Mouse (Mus musculus): ENCODE results near the gene Lrrc8e. TPM values are rescaled to one million over a fixed set of nuclear protein-coding genes. Genes with fewer than 3 reads are reported as not detected.
"Not testable (repeated sequence)": the region's sequence is repeated elsewhere in the genome, so short reads cannot be mapped to it uniquely, and the experiment has no call there.

Gene Lrrc8e
- total RNA-seq, 2 experiments from 2014 or later = 0.24 to 0.67 TPM

- intact Hi-C loops (cut with DNase I) = loop anchor here (2.0 to 10.0 kb wide), 8 partner anchors 14 to 738 kb away; partner anchors contain the start of genes Evi5l, Gm49320, Map2k7 and Pcp2
- DNase-seq = peak; percentile 97 to 98
These were observed 26.6 kb downstream of the Lrrc8e start, which contains the start of gene Snapc2 for GRCm38 (mm10) chr8:4252934-4253841. Snapc2 (plus strand) TSS chr8:4253080.

DNA sequence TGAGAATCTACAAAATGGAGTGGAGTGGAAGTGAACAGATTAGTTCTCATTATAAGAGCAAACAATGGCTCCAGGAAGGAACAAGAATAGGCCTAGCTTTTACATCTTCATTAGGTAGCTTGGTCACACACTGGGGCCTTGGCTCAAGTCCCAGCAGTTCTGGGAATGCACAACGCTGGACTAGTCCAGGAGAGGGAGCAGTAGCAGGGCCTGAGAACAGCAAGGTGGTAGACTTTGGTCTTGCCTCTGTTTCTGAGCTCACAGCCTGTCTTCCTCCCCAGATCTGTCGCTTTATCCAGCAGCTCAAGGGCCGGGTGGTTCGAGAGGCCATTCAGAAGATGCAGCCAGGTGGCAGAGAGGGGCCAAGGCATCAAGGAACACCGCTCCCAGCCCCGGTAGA lies 27.4 kb downstream of the Lrrc8e start:
- DNase-seq = peak; percentile 37 to 43
- intact Hi-C loops (cut with DNase I) = loop anchor here (5.0 to 10.0 kb wide), 7 partner anchors 87 to 739 kb away; partner anchors contain the start of genes Evi5l, Pcp2, Pet100 and Pnpla6

GRCm38 (mm10) chr8:4255471-4255870 lies 28.8 kb downstream of the Lrrc8e start:
- intact Hi-C loops (cut with DNase I) = loop anchor here (5.0 to 10.0 kb wide), 6 partner anchors 63 to 741 kb away; partner anchors contain the start of genes Pcp2, Pet100, Pnpla6 and Xab2
- DNase-seq = not testable (repeated sequence)

GRCm38 (mm10) chr8:4256911-4257310 lies 30.3 kb downstream of the Lrrc8e start:
- DNase-seq = no peak
- intact Hi-C loops (cut with DNase I) = loop anchor here (5.0 to 10.0 kb wide), 6 partner anchors 65 to 742 kb away; partner anchors contain the start of genes Pcp2, Pet100, Pnpla6 and Xab2

DNA sequence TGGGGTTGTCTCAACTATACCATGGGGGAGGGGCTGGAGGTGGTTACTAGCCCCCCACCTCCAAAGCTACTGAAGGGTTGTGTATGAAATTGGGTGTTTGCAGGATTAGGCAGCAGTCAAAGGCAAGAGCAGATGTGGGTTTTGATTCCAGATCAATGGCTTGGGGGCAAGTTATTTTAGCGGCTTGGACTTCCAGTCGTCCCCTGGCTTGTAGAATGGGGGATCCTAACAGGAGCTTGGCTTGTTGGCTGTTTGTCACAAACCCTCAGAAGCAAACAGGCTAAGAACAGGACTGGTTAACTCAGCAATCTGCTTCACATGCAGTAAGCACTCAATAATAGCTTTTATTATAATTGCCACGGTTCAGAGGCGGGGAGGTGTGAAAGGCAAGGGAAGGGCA lies 30.7 kb downstream of the Lrrc8e start:
- intact Hi-C loops (cut with DNase I) = loop anchor here (5.0 to 10.0 kb wide), 6 partner anchors 65 to 743 kb away; partner anchors contain the start of genes Pcp2, Pet100, Pnpla6 and Xab2

DNA sequence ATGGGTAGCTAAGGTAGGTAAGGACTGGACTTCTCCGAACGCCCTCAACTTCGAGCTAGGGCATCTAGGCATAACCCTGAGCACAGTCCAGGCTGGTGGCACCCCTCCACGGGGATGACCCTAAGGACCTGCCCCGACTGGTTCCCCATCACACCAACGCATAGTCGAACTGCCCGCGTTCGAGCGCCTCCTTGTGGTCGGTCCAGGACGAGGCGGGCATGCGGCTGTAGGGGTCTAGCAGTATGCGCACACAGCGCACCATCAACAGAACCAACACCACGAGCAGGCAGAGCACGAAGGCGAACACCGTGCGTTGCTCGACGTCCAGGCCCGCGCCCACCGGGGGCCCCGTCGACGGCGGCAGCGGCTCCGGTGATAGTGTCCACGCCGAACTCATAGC lies 31.6 kb downstream of the Lrrc8e start:
- intact Hi-C loops (cut with DNase I) = loop anchor here (2.0 to 10.0 kb wide), 7 partner anchors 17 to 743 kb away; partner anchors contain the start of genes Pcp2, Pet100, Pnpla6 and Timm44
- DNase-seq = peak; percentile 63 to 72

More for the DNA sequence above, 30.7 kb downstream of the Lrrc8e start:
- DNase-seq = no peak

GRCm38 (mm10) chr8:4258678-4259077 lies 32.1 kb downstream of the Lrrc8e start:
- intact Hi-C loops (cut with DNase I) = loop anchor here (2.0 to 10.0 kb wide), 7 partner anchors 16 to 744 kb away; partner anchors contain the start of genes Pcp2, Pet100, Pnpla6 and Timm44
- peak; percentile 13 to 26 for DNase-seq

- peak; percentile 93 to 96 for DNase-seq
- intact Hi-C loops (cut with DNase I) = loop anchor here (2.0 to 10.0 kb wide), 7 partner anchors 16 to 744 kb away; partner anchors contain the start of genes Pcp2, Pet100, Pnpla6 and Timm44
These were observed 32.6 kb downstream of the Lrrc8e start, which contains the start of gene Ctxn1 for GRCm38 (mm10) chr8:4259125-4259804. Ctxn1 (minus strand) TSS chr8:4259274.

- no peak for DNase-seq
- intact Hi-C loops (cut with DNase I) = loop anchor here (2.0 to 10.0 kb wide), 7 partner anchors 15 to 745 kb away; partner anchors contain the start of genes Pcp2, Pet100, Pnpla6 and Timm44
These were observed 33.2 kb downstream of the Lrrc8e start for GRCm38 (mm10) chr8:4259805-4260170.

GRCm38 (mm10) chr8:4263105-4263791 lies 36.6 kb downstream of the Lrrc8e start:
- intact Hi-C loops (cut with DNase I) = no loop called here
- DNase-seq = no peak

- no peak for DNase-seq
- intact Hi-C loops (cut with DNase I) = no loop called here
These were observed 38.7 kb downstream of the Lrrc8e start for GRCm38 (mm10) chr8:4265160-4265914.

GRCm38 (mm10) chr8:4267627-4268026 lies 41.0 kb downstream of the Lrrc8e start:
- intact Hi-C loops (cut with DNase I) = no loop called here

DNA sequence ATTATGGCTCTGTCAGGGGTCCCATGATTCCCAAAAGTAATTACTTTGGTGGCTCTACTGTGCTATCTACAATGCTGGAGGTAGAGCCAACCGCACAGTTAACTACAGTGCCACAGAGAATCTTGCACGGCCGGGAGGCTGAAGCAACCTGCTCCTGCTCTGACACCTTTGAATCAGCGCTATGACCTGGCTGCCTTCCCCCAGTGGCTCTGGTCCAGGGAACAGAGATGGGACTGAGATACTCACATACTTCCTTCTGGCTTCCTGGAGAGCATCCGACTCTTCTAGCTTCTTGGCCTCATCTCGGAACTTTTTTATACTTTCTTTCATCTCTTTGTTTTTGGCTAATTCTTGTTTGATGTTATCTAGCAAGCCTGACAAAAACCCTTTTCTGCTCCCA lies 43.0 kb downstream of the Lrrc8e start:
- intact Hi-C loops (cut with DNase I) = no loop called here

More at GRCm38 (mm10) chr8:4267627-4268026, 41.0 kb downstream of the Lrrc8e start:
- no peak for DNase-seq

GRCm38 (mm10) chr8:4275275-4276110 lies 48.9 kb downstream of the Lrrc8e start, which contains the start of gene Timm44:
Timm44 (minus strand) TSS chr8:4275913.
- peak; percentile 93 to 94 for DNase-seq
- intact Hi-C loops (cut with DNase I) = loop anchor here (2.0 kb wide), 1 partner anchor 17 kb away; the partner anchor contains the start of gene Ctxn1

More for the DNA sequence above, 43.0 kb downstream of the Lrrc8e start:
- DNase-seq = no peak

- no peak for DNase-seq
- intact Hi-C loops (cut with DNase I) = no loop called here
These were observed 49.5 kb downstream of the Lrrc8e start for GRCm38 (mm10) chr8:4276111-4276465.
